Comparison of ENCODE assay signal across 8 mouse cellular contexts in genomic region chr12:113013021-113013491, GRCm38 (mm10). TPM values are rescaled to one million over a fixed set of nuclear protein-coding genes. Genes with fewer than 3 reads are reported as not detected.
A peak's percentile ranks its signal among the peaks of the same experiment; 100 is the strongest.
DNase-seq lines count a peak whose midpoint lies in the region; ATAC-seq and TF ChIP-seq lines count a peak whose summit lies in the region.

No protein-coding gene starts in this region.

- TF ChIP-seq CTCF in left cerebral cortex, adult 2 months (IDR thresholded peaks at IDR 0.05) = no peak

- peak overlapping the region; percentile 62 for H3K9ac ChIP-seq in kidney, embryonic 15.5 days
- H3K9ac ChIP-seq in embryonic facial prominence, embryonic 12.5 days = no peak overlapping the region
- H3K9ac ChIP-seq in heart, embryonic 14.5 days (ENCODE audit: low read length) = peak overlapping the region; percentile 87
- H3K9ac ChIP-seq in midbrain, embryonic 12.5 days (replicated peaks) = peak overlapping the region; percentile 71

- peak overlapping the region; percentile 89 for H3K27ac ChIP-seq in kidney, embryonic 15.5 days
- peak overlapping the region; percentile 90 for H3K27ac ChIP-seq in embryonic facial prominence, embryonic 12.5 days
- H3K27ac ChIP-seq in heart, embryonic 14.5 days (replicated peaks in 1 of 2; ENCODE audit: control insufficient read depth in 1 of 2, insufficient read depth in 1 of 2, low read depth in 2 of 2, low read length in 2 of 2) = peak overlapping the region; percentile 52 to 71
- peak overlapping the region; percentile 98 for H3K27ac ChIP-seq in left cerebral cortex, adult 2 months
- H3K27ac ChIP-seq in midbrain, embryonic 12.5 days (replicated peaks) = peak overlapping the region; percentile 92

- peak overlapping the region; percentile 62 for H3K4me2 ChIP-seq in kidney, embryonic 15.5 days
- peak overlapping the region; percentile 59 for H3K4me2 ChIP-seq in embryonic facial prominence, embryonic 12.5 days (replicated peaks)
- peak overlapping the region; percentile 72 for H3K4me2 ChIP-seq in heart, embryonic 14.5 days (ENCODE audit: low read length)
- H3K4me2 ChIP-seq in midbrain, embryonic 12.5 days (replicated peaks) = peak overlapping the region; percentile 59

- H3K4me1 ChIP-seq in kidney, embryonic 15.5 days = peaks cover 37% of the 10 kb centered on the region
- H3K4me1 ChIP-seq in embryonic facial prominence, embryonic 12.5 days = peaks cover 28% of the 10 kb centered on the region
- peaks cover 16 to 18% of the 10 kb centered on the region in 2 experiments for H3K4me1 ChIP-seq in heart, embryonic 14.5 days (ENCODE audit: control insufficient read depth in 2 of 2, insufficient read depth in 2 of 2, low read length in 2 of 2)
- peaks cover 39% of the 10 kb centered on the region for H3K4me1 ChIP-seq in midbrain, embryonic 12.5 days

- H3K27me3 ChIP-seq in kidney, embryonic 15.5 days = no peaks in the 10 kb centered on the region
- H3K27me3 ChIP-seq in embryonic facial prominence, embryonic 12.5 days = no peaks in the 10 kb centered on the region
- H3K27me3 ChIP-seq in heart, embryonic 14.5 days (ENCODE audit: control insufficient read depth, insufficient read depth, low read length) = no peaks in the 10 kb centered on the region
- H3K27me3 ChIP-seq in midbrain, embryonic 12.5 days = no peaks in the 10 kb centered on the region

- H3K9me3 ChIP-seq in kidney, embryonic 15.5 days (replicated peaks) = no peaks in the 10 kb centered on the region
- no peaks in the 10 kb centered on the region for H3K9me3 ChIP-seq in embryonic facial prominence, embryonic 12.5 days
- no peaks in the 10 kb centered on the region for H3K9me3 ChIP-seq in heart, embryonic 14.5 days (ENCODE audit: control insufficient read depth, low read length)
- no peaks in the 10 kb centered on the region for H3K9me3 ChIP-seq in midbrain, embryonic 12.5 days

- no peak overlapping the region for H3K4me3 ChIP-seq in kidney, embryonic 15.5 days (replicated peaks)
- no peak overlapping the region for H3K4me3 ChIP-seq in embryonic facial prominence, embryonic 12.5 days
- H3K4me3 ChIP-seq in heart, embryonic 14.5 days (ENCODE audit: control insufficient read depth in 1 of 2, insufficient read depth in 1 of 2, low read depth in 1 of 2, low read length in 2 of 2) = no peak overlapping the region; a peak in 1 of 4 replicates
- no peak overlapping the region for H3K4me3 ChIP-seq in left cerebral cortex, adult 2 months
- peak overlapping the region; percentile 93; the same call in 1 of the 2 replicates for H3K4me3 ChIP-seq in midbrain, embryonic 12.5 days

- DNase-seq in kidney, adult 11 months = no peak
- DNase-seq in left cerebral cortex, adult 2 months (ENCODE audit: extremely low spot score in 1 of 2, low spot score in 2 of 2) = peak in 1 of 2 experiments; percentile 42
- DNase-seq in spleen, postnatal 10 days (ENCODE audit: low spot score in 2 of 2) = no peak

- WGBS in kidney, embryonic 15.5 days = 72% methylated on average over 3 of the region's 3 CpGs
- 33% methylated on average over 3 of the region's 3 CpGs for WGBS in embryonic facial prominence, embryonic 12.5 days
- 65% methylated on average over 3 of the region's 3 CpGs for WGBS in heart, embryonic 14.5 days
- WGBS in midbrain, embryonic 12.5 days = 53% methylated on average over 3 of the region's 3 CpGs

- ATAC-seq in kidney, embryonic 15.5 days (replicated peaks; ENCODE audit: low FRiP score) = no peak
- ATAC-seq in embryonic facial prominence, embryonic 12.5 days (ENCODE audit: insufficient number of reproducible peaks, insufficient read depth, low FRiP score, low TSS enrichment) = no peak
- no peak for ATAC-seq in heart, embryonic 14.5 days (ENCODE audit: insufficient number of reproducible peaks, insufficient read depth, low FRiP score, low read depth)
- ATAC-seq in midbrain, embryonic 12.5 days (ENCODE audit: low FRiP score, low read depth) = no peak
- no peak for ATAC-seq in activated CD4-positive, CD25-positive, alpha-beta regulatory T cell, adult 4 months

- no peaks in the 10 kb centered on the region for H3K36me3 ChIP-seq in kidney, embryonic 15.5 days
- H3K36me3 ChIP-seq in embryonic facial prominence, embryonic 12.5 days = no peaks in the 10 kb centered on the region
- no peaks in the 10 kb centered on the region for H3K36me3 ChIP-seq in heart, embryonic 14.5 days (ENCODE audit: control insufficient read depth, insufficient read depth, low read length)
- no peaks in the 10 kb centered on the region for H3K36me3 ChIP-seq in midbrain, embryonic 12.5 days

- intact Hi-C loops in left cerebral cortex, adult 2 months (cut with DNase I) = loop anchor here (5.0 kb wide), 1 partner anchor 144 kb away; the partner anchor contains the start of gene Tedc1

RNA-seq across cellular contexts. Expression of gene Pacs2, which starts 1.3 kb away (rescaled TPM):
- polyA plus RNA-seq in kidney, embryonic 15.5 days (2015; fragmentation: Nextera tagmentation; extraction: Ambion mirVana) = 12.6 and 14.3 TPM in 2 replicates
- polyA plus RNA-seq in embryonic facial prominence, embryonic 12.5 days (2016; fragmentation: Nextera tagmentation; extraction: Ambion mirVana) = 19.0 and 19.4 TPM in 2 replicates
- 7.1 and 7.6 TPM in 2 replicates for polyA plus RNA-seq in heart, embryonic 14.5 days (2014; fragmentation: Nextera tagmentation; extraction: Ambion mirVana)
- total RNA-seq in left cerebral cortex, adult 2 months (2021) = 10 to 100 TPM; 62.8 to 68.0 TPM
- 27.1 and 29.9 TPM in 2 replicates for polyA plus RNA-seq in midbrain, embryonic 12.5 days (2016; fragmentation: Nextera tagmentation; extraction: Ambion mirVana)
- polyA plus RNA-seq in activated CD4-positive, CD25-positive, alpha-beta regulatory T cell, adult 4 months (2017; shearing (Covaris generic)) = 1 to 10 TPM; 5.4 to 6.6 TPM

RNA-seq across cellular contexts. Expression of gene Brf1, which starts 12.6 kb away (rescaled TPM):
- polyA plus RNA-seq in kidney, embryonic 15.5 days (2015; fragmentation: Nextera tagmentation; extraction: Ambion mirVana) = 62.4 and 70.4 TPM in 2 replicates
- polyA plus RNA-seq in embryonic facial prominence, embryonic 12.5 days (2016; fragmentation: Nextera tagmentation; extraction: Ambion mirVana) = 81.9 and 83.0 TPM in 2 replicates
- polyA plus RNA-seq in heart, embryonic 14.5 days (2014; fragmentation: Nextera tagmentation; extraction: Ambion mirVana) = 40.5 and 42.5 TPM in 2 replicates
- total RNA-seq in left cerebral cortex, adult 2 months (2021) = 10 to 100 TPM; 45.6 to 46.6 TPM
- 75.9 and 76.2 TPM in 2 replicates for polyA plus RNA-seq in midbrain, embryonic 12.5 days (2016; fragmentation: Nextera tagmentation; extraction: Ambion mirVana)
- 10 to 100 TPM; 24.7 to 25.0 TPM for polyA plus RNA-seq in activated CD4-positive, CD25-positive, alpha-beta regulatory T cell, adult 4 months (2017; shearing (Covaris generic))

RNA-seq across cellular contexts. Expression of gene Btbd6, which starts 36.8 kb away (rescaled TPM):
- polyA plus RNA-seq in kidney, embryonic 15.5 days (2015; fragmentation: Nextera tagmentation; extraction: Ambion mirVana) = 24.7 and 25.3 TPM in 2 replicates
- polyA plus RNA-seq in embryonic facial prominence, embryonic 12.5 days (2016; fragmentation: Nextera tagmentation; extraction: Ambion mirVana) = 25.6 and 27.4 TPM in 2 replicates
- 19.4 and 25.9 TPM in 2 replicates for polyA plus RNA-seq in heart, embryonic 14.5 days (2014; fragmentation: Nextera tagmentation; extraction: Ambion mirVana)
- 10 to 100 TPM; 60.2 to 64.5 TPM for total RNA-seq in left cerebral cortex, adult 2 months (2021)
- polyA plus RNA-seq in midbrain, embryonic 12.5 days (2016; fragmentation: Nextera tagmentation; extraction: Ambion mirVana) = 26.8 and 28.6 TPM in 2 replicates
- 1 to 10 TPM; 8.3 to 8.9 TPM for polyA plus RNA-seq in activated CD4-positive, CD25-positive, alpha-beta regulatory T cell, adult 4 months (2017; shearing (Covaris generic))
